Mouse (Mus musculus): ENCODE measurements around the gene Flii.

Gene Flii

DNA sequence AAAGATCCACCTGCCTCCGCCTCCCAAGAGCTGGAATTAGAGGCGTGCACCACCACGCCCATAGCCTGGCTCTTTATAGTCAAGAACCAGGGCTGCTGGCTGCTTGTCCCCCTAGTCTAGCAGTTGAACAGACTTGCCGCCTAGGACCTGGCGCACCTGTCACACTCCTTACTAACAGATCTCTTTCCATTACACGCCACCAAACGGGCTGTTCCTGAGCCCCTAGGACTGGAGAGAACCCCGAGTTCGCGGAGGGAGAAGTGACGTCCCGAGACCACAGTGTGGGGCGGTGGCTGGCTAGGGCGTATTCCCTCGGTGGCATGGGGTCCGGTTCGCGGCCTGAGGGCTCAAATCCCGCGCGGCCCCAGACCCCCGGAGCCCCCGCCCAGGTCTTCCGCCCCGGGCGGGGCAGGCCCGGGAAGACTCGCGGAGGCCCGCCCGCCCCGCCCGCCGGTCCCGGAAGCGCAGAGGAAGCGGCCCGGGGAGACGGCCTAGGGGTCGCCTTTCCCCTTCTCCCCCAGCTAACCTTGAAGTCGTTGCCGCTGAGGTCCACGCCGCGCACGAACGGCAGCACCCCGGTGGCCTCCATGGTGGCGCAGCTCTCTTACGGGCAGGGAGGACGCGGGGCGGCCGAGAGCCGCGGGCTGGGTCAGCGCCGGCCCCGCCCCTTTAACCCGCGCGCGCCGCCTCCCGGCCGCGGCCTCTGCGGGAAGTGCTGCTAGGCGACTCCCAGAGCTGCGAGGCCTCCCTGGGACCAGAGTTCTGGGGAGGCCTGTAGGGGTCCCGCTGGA is at the start of gene Flii:
TSS of gene Flii (minus strand) at position 663 of the 791 bp plus-strand sequence.
- DNase-seq (ENCODE audit: extremely low spot score, low read depth, low spot score), result no peak

DNA sequence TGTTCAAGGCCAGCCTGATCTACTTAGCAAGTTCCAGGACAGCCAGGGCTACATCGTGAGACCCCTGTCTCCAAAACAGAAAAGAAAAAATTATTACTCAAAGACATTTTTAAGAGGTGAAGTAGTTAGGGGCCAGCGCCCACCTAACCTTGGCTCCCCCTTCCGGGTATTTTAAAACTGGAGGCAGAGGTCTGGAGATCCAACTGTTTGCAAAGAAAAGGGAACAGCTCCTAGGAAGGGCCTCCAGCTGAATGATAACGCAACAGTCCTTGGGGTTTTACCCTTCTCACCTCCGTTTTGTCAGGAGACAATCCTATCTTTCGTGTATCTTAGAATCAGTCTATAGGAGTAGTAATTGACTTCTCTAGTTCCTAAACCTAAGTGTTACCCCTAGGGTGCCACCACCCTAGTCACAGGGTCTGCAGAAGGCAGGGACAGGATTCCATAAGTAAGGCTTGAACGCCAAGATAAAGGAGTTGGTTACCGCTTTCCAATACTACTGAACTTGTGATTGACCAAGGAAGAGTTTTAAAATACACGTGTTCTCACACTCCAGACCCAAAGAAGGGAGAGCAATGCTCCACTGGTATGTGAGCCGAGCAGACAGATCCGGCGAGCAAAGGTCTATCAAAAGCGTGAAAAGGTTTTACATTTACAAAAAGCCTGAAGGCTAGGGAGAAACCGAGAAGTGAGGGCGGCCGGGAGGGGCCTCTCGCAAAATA is 49.2 kb upstream of the Flii start:
- DNase-seq (ENCODE audit: extremely low spot score, low read depth, low spot score), result no peak

DNA sequence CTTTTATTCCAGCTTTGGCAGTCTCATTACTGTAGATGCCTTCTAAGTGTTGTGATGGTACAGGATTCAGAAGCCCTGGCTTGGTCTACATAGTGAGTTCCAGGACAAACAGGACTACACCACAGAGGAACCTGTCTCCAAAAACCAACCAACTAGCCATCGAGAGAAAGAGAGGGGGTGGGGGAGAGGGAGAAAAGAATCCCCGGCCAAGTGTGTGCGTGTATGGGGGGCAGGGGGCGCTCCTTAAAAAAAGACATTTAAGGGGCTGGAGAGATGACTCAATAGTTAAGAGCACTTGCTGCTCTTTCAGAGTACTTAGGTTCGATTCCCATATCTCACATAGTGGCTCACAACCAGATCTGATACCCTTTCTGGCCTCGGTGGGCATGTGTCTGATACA is 48.5 kb upstream of the Flii start:
- no peak for DNase-seq (ENCODE audit: extremely low spot score, low read depth, low spot score)

DNA sequence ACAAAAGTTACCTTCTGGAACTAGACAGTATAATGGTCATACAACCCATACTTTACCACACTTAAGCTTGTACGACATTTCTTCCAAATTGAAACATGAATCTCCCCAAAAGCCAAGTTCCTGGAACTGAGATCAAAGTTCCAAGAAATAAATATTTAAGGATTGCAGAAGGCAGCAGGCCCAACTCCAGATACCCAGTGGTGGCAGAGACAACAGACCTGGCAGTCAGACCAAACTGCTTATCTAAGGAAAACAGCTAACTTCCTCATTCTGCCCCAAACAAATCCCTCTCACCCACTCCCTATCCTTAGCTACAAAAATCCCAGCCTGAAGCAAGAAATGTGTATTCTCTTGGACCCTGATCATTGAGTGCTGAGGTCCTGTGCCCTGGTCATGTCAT is 47.8 kb upstream of the Flii start:
- no peak for DNase-seq (ENCODE audit: extremely low spot score, low read depth, low spot score)

DNA sequence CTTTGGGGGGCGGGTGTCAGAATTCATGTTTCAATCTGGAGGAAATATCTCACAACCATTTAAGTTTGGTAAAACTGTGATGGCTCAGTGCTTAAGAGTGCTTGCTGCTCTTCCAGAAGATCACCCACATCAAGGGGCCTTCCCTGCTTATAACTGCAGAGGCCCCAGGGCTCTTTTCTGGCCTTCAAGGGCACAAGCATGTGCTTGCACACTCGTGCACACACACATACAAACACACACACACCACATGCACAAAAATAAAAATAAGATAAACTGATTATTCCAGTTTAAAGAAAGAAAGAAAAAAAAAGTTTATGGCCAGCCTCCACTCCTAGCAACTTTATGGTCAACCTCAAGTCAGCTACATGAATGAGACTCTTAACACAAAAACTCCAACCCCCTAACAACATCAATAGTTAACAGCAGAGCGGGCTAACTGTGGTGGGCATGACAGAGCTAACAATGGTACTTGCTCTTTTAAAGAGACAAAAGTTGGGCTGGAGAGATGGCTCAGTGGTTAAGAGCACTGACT is 47.2 kb upstream of the Flii start:
- no peak for DNase-seq (ENCODE audit: extremely low spot score, low read depth, low spot score)

DNA sequence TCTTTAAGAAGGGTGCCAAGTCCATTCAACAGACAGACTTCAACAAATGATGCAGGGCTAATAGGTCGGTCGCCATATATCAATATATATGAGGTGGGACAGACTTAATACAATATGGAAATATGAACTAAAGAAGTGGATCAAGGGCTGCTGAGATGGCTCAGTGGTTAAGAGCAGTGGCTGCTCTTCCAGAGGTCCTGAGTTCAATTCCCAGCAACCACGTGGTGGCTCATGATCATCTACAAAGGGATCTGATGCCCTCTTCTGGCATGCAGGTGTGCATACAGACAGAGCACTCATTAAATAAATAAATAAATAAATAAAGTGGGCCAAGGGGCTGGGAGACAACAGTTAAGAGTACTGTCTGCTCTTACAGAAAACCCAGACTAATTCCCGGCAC is 45.1 kb upstream of the Flii start:
- no peak for DNase-seq (ENCODE audit: extremely low spot score, low read depth, low spot score)

DNA sequence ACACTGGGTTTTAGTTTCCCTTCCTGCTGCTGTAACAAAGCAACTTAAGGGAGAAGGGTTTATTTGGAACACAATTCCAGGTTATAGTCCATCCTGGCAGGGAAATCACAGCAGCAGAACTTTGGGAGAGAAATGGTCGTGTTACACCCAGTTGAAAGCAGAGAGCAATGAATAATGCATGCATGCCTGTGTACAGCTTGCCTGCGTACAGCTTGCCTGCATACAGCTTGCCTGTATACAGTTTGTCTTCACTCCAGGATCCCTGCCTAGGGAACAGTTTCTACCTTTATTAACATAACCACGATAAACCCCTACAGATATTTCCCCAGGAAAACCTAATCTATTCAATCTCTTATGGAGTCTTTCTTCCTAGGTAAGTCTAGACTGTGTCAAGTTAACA is 43.7 kb upstream of the Flii start:
- DNase-seq (ENCODE audit: extremely low spot score, low read depth, low spot score), result no peak

DNA sequence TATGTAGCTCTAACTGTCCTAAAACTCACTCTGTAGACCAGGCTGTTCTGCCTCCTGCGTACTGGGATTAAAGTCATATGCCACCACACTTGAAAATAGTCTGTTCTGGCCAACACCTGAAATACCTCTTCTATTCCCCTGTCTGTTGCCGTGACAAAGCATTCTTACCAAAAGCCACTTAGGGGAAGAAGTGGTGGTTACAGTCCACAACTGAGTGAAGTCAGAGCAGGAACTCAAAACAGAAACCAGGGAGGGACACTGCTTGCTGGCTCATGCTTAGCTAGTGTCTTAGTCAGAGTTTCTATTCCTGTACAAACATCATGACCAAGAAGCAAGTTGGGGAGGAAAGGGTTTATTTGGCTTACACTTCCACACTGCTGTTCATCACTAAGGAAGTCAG is 42.3 kb upstream of the Flii start:
- DNase-seq (ENCODE audit: extremely low spot score, low read depth, low spot score), result no peak

DNA sequence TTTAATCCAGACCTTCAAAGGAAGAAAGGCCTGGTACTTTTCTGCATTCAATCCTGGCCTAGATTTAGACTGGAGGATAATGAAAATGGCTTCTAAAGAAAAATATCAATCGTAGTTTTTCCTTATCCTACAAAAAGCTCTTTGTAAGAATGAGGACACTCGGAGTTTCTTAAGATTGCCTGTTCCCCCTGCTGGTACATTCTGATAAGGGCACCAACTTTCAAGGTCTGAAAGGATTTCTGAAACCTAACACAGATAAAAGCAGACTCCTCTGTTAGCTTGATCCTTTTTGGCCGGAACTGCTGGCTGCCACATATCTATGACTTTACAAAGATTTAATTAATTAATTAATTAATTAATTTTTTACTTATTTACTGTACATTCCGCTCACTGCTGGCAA is 39.9 kb upstream of the Flii start:
- DNase-seq (ENCODE audit: extremely low spot score, low read depth, low spot score), result no peak

DNA sequence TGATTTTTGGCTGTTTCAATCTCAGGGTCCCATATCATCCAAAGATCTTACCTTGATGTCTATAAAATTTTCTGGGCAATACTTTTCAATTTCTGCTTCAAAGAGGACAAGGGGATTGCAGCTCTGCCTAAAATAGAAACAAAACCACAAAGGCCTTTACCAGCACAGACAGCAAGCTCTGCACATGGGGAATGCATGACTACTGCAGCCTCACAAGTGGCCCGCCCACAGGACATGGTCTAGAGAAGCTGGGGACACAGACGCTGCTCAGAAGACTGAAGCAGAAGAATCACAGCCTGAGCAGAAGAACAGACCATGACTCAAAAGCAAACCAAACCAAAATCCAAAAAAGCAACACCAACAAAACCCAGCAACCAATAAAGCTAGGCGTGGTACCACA is 34.6 kb upstream of the Flii start:
- DNase-seq (ENCODE audit: extremely low spot score, low read depth, low spot score), result no peak

DNA sequence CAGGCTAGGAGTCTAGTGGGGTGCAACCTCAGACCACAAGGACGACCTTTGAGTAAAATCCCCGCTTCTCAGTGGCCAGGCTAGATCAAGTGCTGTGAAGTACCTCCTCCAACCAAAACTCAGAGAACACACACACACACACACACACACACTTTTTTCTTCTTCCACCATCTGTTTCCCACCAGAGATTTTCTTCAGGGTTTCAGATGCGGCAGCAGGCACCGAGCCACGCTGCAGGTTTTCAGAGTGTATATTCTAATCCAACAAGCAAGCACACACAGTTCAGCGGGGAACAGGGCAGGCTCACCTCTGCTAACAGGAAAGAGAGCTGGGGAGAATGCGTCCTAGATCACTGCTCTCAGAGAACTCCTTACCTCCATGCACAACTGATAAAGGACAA is 28.5 kb upstream of the Flii start:
- DNase-seq (ENCODE audit: extremely low spot score, low read depth, low spot score), result no peak

DNA sequence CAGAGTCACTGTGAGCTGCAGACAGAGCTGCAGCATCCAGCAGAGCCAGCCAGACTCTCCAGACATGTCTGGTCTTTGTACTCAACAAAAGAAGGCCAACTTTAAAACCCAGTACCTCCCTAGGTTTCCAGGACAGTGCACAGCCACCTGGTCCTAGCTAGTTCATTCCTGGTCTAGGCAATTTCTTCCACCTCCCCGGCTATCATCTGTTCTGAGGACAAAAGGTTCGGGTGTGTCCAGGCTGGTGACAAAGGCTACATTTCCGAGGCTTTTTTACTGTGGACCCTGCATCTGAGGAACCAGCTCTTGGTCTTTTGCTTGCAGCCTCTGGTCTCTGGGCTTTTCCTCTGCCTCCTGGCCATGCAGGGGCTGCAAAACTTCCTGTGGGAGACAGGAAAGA is 13.3 kb upstream of the Flii start:
- DNase-seq (ENCODE audit: extremely low spot score, low read depth, low spot score), result no peak

DNA sequence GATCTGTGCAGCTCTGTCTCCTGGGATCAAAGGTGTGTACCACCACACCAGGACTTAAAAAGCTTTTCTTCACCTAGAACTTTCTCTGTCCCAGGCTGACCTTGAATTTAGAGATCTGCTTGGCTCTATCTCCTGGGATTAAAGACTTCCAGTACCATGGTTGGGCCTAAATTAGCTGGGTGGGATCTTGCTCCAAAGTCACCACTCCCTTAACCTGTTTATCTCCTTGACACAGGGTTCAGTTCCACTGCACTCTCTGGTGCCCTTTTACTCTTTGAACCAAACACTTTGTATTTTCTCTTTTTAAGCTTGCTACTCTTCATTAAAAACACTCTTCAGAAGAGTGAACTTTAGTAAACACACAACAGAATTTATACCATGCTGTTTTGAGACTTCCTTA is 10.4 kb upstream of the Flii start:
- no peak for DNase-seq (ENCODE audit: extremely low spot score, low read depth, low spot score)

DNA sequence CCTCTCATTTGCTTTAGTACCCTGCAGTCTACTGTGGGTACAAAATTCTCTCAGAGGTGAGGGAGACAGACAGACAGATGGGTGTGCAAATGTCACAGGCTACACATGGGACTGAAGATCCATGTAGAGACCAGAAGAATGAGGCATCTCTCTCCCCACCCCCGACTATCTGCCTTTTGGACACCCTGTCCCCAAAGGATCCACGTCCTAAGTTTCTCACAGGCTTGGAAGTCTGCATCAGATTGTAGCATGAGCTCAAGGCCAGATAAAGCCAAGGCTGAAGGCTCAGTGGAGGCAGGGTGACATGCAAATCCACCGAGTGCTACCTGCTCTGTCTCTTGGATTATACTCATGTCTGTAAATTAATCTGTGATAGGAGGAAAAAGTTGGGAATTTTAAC is 9.4 kb upstream of the Flii start:
- DNase-seq (ENCODE audit: extremely low spot score, low read depth, low spot score), result no peak

DNA sequence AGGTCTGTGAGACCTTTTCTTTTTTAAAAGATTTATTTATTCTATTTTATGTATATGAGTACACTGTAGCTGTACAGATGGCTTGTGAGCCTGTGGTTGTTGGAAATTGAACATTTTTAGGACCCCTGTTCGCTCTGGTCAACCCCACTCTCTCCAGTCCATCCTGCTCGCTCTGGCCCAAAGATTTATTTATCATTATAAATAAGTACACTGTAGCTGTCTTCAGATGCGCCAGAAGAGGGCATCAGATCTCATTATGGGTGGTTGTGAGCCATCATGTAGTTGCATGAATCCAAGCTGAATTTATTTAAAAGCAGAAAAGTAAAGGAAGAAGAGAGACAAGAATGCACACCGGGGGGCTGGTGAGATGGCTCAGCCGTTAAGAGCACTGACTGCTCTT is 8.1 kb upstream of the Flii start:
- DNase-seq (ENCODE audit: extremely low spot score, low read depth, low spot score), result no peak

DNA sequence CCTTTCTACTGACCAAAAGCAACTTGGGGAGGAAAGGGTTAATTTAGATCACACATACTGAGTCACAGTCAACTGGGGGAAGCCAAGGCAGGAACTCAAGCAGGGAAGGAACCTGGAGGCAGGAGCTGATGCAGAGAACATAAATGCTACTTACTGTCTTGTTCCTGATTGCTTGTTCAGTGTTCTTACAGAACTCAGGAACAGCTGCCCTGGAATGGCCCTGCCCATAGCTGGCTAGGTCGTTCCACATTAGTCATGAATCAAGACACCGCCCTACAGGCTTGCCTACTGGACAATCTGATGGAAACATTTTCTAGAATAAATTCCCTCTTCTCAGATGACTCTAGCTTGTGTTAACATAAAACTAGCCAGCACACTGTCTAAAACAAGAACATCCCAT is 7.1 kb upstream of the Flii start:
- no peak for DNase-seq (ENCODE audit: extremely low spot score, low read depth, low spot score)

DNA sequence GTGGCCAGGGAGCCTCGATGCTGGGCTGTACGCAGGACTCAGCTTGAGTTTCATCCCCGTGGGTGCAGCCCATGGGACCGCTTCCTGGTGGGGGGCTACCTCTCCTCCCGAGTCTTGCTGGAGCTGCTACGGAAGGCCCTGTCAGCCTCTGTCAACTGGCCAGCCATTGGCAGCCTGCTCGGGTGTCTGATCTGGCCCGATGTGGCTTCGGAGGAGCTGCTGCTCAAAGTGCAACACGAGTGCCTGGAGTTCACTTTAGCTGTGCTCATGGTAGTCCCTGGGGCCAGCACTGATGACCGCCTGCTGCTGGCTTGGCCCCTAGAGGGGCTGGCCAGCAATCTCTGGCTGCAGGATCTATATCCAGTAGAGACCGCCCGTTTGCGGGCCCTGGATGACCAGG is 4.2 kb upstream of the Flii start:
- DNase-seq (ENCODE audit: extremely low spot score, low read depth, low spot score), result no peak

DNA sequence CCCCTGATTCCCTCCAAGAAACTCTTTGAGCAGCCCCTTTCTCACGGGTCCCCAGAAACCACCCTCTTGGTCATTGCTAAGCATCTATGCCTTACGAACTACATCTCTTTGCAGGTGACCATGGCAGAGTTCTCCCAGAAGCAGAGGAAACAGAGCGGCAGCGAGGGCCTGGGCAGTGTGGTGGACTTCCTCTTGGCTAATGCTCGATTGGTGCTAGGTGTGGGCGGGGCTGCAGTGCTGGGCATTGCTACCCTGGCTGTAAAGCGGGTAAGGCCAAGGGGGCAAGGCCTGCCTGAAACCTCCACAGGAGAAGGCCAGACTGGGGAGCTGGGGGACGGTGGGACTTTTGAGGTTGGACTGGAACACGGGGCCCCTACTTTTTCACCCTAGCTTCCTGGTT is 3.1 kb upstream of the Flii start:
- DNase-seq (ENCODE audit: extremely low spot score, low read depth, low spot score), result no peak

DNA sequence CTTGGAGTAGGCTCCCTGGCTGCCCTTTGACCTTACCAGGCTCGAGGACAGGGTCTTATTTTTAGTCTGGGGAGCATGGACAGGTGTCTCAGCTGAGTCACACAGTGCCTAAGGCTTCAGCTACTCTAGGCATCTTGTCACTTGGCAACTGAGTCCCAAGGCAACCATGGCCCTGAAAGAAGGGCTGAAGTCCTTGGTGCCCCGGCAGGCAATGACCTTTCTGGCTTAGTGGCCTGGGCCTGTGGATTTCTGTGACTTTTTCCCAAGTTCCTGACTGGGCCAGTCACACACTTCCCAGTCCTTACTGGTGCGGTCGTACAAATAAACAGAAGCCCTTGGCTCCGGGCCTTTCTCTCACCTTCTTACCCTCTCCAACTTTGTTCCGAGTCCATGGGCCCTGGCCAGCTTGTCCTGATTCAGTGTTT is 2.2 kb upstream of the Flii start:
- no peak for DNase-seq (ENCODE audit: extremely low spot score, low read depth, low spot score)

DNA sequence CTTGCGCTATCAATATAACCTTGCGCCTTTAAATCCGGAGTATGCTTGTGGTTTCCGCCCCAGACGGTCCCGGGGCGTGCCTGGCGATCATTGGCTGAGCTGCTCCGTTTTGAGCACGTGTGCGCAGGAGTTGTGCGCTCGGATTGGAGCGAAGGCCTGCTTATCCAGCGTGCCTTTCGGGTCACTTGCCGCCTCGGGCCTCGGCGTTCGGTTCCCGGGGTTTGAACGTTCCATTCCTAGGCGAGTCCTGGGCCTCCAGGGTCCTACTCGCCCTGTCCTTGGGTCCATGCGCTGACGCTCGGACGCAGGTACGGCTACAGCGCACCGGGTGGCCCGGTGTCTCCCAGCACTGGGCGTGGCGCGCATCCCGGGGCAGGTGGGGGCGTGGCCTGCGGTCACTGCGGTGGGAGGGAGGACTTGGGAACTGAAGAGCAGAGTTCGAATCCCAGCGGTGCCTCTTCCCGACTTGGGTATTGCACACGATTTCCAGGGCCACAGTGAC is 1.2 kb upstream of the Flii start, which contains the start of gene Mief2:
TSS of gene Mief2 (plus strand) at position 139 of the 502 bp plus-strand sequence.
- peak; percentile 66 for DNase-seq (ENCODE audit: extremely low spot score, low read depth, low spot score)

DNA sequence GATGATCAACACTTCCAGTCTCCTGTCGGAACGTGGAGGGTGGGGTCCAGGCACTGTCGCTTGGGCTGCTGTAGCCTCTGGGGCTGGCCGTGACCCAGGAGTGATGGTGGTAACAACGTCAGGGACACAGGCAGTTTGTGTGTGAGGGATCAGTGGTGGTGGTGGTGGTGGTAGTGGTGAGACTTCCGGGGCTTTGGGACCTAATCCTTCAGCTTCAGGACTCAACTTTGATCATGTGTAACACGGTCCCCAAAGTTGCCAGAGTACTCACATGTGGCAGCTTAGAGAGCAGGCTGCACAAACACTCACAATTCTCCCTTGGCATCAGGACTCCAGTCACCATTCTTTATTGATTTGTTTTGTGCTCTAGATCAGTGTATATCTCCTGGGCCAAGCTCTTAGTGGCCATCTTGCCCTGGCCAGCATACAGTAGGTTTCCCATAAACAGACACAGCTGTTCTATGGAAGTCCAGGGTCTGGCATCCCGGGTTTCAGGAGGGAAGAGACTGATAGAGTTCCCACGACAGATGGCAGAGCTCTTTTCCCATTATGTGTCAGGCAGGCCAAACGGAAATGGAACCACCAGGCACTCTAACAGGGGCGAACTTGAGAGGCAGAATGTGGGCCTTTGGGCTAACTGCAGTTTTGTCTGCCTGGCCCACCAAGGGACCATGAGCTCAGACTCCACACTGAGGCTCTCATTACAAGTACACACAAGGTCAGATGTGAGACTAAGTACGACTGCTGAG is 503 bp upstream of the Flii start:
- DNase-seq (ENCODE audit: extremely low spot score, low read depth, low spot score), result no peak
